Mouse (Mus musculus): Measurements from ENCODE around the gene Kantr.

- TF ChIP-seq POLR2A (IDR thresholded peaks at IDR 0.05; ENCODE audit: insufficient read depth, low read depth, low read length) (no peak), CTCF (IDR thresholded peaks at IDR 0.05; ENCODE audit: insufficient read depth, low read depth, low read length) (no peak)
Measured at GRCm38 (mm10) chrX:152352553-152353153, 25.4 kb upstream of the Kantr start.

Measured in olfactory bulb, adult 2 months (tissue).